Mouse (Mus musculus) retina, adult 2 months (tissue): Measurements from ENCODE around the gene Osbp2.
A peak's percentile ranks its signal among the peaks of the same experiment; 100 is the strongest.

Source experiments
- DNase-seq: peaks from one replicate; pipeline ENCODE4 v3.0.0-alpha.2; 2012; ENCODE audit warnings: low read depth, low spot score

Gene Osbp2

GRCm38 (mm10) chr11:3761775-3762501, 101.8 kb downstream of the Osbp2 start:
- DNase-seq, result no peak

DNA sequence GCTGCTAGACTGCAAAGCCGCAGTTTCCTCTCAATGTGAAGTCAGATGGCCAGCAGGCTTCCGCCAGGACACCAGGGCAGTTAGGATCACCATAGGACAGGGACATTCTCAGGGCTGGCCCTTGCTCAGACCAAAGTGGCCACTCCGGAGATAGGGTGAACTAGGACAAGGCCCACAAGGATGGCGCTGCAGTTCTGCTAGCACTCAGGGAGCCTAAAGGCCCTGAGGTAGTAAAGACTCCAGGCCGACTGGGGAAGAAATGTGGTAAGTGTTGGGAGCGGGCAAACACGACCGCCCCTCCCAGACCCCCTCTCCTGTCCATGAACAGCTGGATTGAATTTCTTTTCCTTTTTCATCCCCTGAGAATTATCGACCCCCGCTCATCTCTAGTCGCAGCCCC, 102.4 kb downstream of the Osbp2 start:
- no peak for DNase-seq

DNA sequence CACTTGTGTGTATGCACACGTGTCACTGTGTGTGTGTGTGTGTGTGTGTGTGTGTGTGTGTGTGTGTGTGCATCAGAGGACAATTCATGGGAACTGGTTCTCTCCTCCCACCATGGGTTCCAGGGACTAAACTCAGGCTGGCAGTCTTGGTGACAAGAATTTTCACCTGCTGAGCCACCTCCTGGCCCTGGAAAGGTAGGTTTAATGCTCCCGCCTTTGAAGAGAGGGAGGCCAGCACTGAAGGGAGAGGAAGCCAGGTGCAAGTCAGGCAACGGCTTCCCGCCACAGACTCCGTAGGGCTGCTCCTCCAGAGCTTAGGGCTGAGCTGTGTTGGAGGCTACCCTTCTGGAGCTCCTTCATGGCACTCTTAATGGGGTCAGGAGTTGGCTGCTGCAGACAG, 104.3 kb downstream of the Osbp2 start:
- DNase-seq, result no peak

- DNase-seq, result no peak
Measured at GRCm38 (mm10) chr11:3755341-3755740, 108.4 kb downstream of the Osbp2 start.

- DNase-seq, result no peak
Measured at GRCm38 (mm10) chr11:3754685-3755084, 109.0 kb downstream of the Osbp2 start.

DNA sequence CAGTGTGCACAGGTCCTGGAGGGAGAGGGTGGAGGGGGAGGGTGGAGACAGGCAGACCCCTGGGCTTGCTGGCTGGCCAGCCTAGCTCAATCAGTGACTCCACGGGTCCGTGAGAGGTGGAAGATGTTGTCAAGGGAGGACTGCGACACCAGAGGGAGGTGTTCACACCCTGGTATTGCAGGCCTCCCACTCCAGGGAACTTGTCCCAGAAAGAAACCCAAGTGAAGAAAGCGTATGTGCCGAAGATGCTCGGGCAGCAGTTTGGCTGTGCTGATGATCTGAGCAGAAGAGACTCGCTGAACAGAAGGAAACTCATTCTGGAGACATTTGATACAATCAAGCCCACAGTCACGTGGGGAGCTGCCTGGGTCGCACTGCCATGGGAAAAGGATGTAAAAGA, 109.8 kb downstream of the Osbp2 start:
- DNase-seq, result no peak

DNA sequence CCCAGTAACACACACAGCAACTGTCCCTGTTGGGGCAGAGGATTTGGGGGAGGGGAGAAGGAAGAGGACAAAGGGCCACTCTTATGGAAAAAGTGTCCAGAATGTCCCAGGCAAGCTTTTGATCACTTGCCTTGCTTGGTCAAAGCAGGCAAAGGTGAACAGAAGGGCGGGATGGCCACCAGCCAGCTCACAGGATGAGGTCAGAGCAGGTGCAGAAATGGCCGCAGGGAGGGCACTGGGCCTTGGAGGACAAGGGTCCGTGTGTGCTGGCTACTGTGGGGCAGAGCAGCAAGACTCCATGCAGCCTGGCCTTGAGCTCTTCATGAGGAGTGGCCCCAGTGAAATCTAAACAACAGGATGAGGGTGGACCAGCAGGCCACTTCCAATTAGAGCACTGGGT, 110.9 kb downstream of the Osbp2 start:
- DNase-seq, result no peak

- DNase-seq, result no peak
Measured at GRCm38 (mm10) chr11:3749831-3750230, 113.9 kb downstream of the Osbp2 start.

- no peak for DNase-seq
Measured at GRCm38 (mm10) chr11:3742449-3742848, 121.3 kb downstream of the Osbp2 start.

GRCm38 (mm10) chr11:3741183-3741582, 122.5 kb downstream of the Osbp2 start:
- DNase-seq, result no peak

GRCm38 (mm10) chr11:3738778-3739177, 124.9 kb downstream of the Osbp2 start:
- DNase-seq, result no peak

GRCm38 (mm10) chr11:3735715-3736114, 128.0 kb downstream of the Osbp2 start:
- no peak for DNase-seq

DNA sequence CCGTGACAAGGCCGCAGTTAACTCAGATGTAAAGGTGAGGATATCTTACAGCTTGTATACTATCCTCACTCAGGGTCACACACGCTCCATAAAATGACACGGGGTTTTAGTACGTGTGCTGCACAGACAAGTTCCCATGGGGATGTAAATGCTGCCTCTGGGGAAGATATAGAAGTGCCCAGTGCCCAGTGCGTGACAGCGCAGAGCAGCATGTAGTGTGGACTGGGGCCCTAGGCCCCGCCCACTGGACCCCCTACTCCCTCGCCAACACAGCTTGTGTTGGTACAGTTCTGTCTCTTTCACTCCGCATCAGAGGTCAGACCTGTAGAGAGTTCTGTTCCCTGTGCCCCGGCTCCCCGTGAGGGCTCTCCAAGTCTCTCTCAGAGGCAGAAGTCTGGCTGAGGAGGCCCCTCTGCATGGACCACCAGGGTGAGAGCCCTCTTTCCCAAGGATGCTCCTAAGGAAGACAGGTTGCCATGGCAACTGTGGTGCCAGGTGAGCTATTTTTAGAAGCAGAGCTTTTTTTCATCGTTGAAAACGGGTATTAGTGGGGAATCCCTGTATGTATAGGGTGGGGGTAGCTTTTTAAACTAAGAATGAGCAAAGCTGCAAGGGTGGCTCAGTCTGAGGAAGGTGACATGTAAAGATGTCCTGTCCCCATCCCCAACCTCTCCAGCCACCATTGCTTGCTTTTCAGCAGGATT, 129.6 kb downstream of the Osbp2 start:
- no peak for DNase-seq

GRCm38 (mm10) chr11:3731469-3731868, 132.2 kb downstream of the Osbp2 start:
- no peak for DNase-seq

GRCm38 (mm10) chr11:3727438-3728105, 136.1 kb downstream of the Osbp2 start:
- no peak for DNase-seq

- no peak for DNase-seq
Measured at GRCm38 (mm10) chr11:3725331-3726054, 138.2 kb downstream of the Osbp2 start.

- DNase-seq, result no peak
Measured at GRCm38 (mm10) chr11:3724726-3725125, 139.0 kb downstream of the Osbp2 start.

GRCm38 (mm10) chr11:3723910-3724309, 139.8 kb downstream of the Osbp2 start:
- DNase-seq, result no peak

- peak; percentile 88 for DNase-seq
Measured at GRCm38 (mm10) chr11:3722861-3723260, 140.8 kb downstream of the Osbp2 start.

DNA sequence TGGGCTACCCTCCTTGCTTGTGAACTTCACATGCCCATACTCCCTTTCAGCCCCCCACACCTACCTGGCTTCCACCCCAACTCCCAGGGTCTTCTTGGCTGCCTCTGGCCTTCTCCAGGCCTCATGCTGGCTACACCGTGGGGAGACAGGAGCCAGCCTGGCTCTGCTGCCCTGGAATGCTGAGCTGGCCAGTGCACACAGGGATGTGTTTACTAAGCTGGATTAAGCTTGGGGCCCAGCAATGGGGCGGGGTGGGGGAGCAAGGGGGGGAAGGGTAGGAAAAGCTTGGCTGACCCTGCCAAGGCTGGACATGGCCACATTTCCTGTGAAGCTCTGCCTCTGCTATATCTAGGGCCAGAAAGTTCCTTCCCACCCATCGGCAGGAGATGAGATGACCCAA, 141.7 kb downstream of the Osbp2 start:
- DNase-seq, result peak; percentile 88

GRCm38 (mm10) chr11:3716662-3717061, 147.0 kb downstream of the Osbp2 start:
- DNase-seq, result no peak

DNA sequence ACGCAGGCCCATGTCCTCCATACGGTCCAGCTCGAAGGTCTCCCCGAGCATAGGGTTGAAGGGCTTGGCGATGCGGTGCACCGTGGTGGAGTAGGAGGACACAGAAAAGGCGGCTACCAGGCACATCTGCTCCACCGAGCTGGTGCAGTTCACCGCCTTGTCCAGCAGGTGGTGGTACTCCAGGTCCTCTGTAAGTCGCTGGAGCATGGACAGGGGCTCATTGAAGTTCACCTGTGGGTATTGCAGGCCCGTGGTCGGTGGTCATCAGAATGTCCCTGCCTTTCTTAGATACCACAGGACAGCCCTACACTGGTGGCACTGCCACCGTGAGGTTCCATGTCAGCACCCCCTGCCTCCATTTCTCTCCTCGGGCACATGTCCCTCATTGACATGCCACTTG, 149.2 kb downstream of the Osbp2 start:
- DNase-seq, result no peak
